Mouse (Mus musculus): ENCODE results near the gene Mta1.

Gene Mta1

DNA sequence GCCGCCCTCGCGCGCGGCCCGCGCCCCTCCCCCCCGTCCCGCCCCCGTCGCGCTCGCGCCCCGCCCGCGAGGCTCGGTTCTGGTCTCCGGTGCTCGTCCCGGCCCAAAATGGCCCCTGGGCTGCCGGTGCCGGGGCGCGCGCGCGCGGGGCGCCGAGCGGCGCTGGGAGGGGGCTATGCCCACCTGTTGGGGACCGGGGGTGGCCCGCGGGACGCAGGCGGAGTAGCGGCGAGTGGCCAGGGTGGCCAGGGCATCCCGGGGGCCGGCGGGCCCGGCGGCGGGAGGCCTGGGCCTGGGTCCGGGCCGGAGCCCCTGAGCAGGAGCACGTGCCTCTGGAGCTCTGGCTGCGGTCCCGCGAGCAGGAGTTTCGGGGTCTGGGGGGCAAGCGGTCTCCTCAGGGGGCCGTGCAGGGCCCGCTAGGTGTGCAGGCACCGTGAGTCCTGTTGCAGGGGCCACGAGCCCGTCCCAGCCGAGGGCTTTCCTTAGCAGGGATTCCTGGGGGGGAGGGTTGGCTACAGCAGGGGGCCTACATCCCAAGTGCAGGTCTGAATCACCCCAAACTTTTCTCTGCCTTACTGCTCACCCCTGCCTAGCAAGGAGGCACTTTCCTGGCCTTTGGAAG is 563 bp downstream of the Mta1 start:
- DNase-seq, result peak; percentile 95

DNA sequence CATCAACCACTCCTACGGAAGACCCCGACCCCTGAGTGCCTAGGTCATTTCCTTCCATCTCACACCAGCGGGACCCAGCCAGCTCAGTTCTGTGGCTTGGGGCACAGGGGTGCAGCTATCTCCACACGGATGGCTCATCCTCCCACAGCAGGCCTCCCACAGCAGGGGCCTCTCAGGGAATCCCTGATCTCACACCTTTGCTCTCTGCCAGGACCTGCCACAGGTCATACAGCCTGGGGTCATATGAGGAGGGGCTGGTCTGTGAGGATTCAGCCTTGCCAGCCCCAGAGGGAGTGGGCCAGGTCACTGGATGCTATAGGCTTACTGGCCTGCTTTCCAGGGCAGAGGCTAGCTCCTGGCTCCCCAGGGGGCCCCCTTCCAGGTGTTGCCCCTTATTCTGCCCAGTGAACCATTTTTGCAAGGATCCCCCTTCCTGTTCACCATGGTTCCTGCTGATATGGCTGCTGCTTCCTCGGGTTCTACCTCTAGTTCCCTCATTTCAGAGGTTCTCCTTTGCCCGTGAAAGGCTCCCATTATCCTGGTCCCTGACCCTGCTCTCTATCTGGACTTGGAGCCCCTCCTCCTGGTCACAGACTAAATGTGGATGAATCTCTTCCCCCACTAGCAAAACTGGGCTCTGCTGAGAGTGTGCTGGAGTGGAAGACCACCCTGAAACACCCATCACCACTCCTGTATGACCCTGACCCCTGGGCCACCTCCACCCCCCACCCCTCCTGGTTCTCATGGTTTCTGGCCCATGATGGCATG is 1.6 kb downstream of the Mta1 start:
- peak; percentile 92 for DNase-seq

DNA sequence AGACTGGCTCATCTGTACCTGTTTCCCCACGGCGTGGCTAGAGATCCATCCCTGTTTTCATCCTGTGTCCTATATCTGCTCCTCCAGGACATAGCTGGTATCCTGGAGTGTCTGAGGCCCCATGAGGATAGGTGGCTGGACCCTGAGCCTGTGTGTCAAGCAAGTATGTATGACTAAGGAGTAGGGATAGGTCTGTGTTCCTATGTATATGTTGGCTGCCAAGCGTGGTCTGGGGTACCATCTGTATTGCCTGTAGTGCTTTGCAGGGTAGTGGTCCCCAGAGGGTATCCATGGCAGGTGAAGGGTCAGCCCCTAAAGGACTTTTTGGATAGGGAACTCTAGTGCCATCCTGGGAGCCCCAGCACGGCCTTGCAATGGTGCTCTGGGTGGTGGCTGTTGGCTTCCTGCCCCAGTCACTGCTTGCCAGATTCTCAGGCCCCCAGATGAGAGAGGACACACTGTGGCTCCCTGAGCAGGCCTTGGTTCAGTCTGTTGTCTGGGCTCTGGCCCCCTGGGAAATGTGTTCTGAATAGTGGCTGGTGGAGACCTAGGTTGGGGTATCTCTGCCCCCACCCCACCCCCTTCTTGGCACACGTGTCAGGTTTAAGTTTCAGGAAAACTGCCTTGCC is 2.5 kb downstream of the Mta1 start:
- DNase-seq, result peak; percentile 96

DNA sequence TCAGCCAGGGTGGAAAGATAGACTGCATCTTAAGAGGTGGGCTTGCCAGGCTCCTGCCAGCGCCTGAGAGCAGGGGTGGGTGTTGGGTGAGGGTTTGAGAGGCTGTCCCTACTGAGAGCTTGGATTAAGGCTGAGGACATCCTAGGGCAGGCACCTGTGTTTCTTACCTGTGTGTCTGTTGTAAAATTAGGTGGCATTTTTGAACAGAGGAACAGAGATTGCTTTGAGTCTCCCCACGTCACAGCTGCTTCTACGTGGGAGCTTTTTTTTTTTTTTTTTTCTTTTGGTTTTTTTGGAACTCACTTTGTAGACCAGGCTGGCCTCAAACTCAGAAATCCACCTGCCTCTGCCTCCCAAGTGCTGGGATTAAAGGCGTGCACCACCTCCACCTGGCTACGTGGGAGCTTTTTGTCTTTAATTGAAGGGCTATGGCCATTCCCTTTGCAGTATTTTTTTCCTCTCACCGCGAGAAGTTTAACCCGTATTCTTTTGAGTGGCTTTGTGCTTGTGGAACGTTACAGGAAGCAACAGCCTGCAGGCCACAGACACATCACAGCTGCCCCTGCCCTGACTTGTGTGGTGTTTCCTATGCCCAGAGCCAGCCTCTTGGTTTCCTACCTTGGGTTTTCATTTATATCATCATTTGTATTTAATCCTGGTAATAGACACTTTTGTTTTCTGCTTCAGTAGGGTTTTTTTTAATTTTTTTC is 3.3 kb downstream of the Mta1 start:
- no peak for DNase-seq

DNA sequence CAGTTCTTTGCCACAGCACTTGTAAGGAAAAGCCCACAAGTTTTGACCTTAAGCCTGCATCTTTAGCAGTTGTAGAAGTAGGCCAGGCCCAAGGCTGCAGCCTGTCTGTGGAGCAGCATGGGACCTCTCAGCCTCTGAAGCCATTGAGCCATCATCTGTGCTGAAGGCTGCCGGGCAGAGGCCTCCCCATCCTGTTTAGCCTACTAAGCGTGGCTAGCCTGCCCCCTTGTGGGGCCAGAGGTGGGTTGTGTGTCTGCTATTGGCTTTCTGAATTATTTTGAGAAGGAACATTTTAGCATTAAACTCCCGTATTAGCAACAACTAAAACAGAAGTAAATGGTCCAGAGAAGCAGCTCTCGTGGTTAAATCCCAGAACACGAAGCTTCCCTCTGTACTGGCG is 4.4 kb downstream of the Mta1 start:
- peak; percentile 95 for DNase-seq

DNA sequence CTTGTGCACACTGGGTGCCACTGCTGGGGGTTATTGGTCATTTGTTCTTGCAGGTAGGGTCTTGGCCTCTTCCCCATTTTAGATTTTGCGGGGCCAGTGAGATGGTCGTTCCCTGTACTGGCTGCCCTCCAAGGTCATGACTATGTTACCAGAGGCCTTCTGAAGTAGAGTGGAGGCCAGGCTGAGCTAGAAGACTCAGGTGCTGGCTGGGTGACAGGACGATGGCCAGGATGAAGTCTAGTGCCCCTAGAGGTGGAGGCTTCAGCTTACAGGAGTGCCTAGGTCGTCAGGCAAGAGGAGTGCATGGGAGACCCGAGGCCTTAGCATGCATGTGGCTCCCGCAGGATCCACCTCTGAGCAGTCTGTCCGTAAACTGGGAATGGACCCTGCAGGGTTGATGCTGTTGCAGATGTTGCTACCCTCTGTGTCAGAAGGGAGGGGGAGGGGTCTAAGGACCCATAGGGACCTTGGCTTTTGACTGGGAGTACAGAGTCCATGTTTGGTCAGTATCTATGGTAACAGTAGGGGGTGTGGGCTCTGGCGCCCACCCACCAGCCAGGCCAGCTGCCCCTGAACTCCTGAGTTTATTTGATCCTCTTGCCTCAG is 5.9 kb downstream of the Mta1 start:
- DNase-seq, result peak; percentile 91

DNA sequence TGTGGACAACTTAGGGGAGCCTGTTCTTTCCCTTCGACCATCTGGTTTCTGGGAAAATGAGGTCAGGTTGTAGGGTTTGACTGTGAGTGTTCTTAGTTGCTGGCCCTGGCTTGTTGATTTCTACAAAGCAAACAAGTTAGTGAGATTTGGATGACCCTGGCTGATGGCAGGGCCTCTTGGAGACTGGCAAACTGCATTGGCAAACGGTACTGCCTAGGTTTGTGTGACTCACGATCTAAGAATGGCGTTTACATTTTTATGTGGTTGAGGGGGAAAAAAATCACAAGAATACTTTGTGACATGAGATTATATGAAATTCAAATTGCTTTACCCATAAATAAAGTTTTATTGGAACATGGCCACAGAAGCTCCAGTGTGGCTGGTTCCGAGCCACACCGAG is 8.3 kb downstream of the Mta1 start:
- DNase-seq, result no peak

DNA sequence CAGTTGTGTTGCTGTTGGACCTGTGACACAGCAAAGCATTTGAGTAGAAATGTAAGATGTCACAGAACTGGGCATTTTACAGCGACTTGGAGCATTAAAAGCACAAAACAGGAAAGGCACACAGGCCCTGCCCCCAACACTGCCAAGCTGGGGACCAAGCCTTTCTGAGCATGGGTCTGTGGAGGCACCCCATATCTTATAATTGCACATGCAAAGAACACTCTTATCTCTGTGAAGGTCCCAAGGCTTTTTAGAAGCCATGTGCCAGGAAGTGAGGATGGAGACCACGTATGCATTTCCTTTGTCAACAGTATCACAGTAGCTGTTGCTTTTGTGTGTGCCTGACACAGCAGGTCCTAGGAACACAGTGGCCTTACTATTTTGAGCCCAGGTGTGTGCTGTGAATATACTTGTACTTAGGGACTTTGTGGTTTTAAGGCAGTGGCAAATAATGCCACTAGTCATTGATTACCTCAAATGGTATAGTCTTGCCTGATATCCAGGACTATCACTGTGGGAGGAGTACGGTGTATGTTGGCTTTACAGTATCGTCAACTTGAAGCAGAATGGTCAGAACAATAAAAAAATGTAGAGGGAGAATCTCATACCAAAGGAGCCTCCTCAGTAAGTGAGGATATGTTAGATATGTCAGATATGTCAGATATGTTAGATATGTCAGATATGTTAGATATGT is 9.5 kb downstream of the Mta1 start:
- no peak for DNase-seq

DNA sequence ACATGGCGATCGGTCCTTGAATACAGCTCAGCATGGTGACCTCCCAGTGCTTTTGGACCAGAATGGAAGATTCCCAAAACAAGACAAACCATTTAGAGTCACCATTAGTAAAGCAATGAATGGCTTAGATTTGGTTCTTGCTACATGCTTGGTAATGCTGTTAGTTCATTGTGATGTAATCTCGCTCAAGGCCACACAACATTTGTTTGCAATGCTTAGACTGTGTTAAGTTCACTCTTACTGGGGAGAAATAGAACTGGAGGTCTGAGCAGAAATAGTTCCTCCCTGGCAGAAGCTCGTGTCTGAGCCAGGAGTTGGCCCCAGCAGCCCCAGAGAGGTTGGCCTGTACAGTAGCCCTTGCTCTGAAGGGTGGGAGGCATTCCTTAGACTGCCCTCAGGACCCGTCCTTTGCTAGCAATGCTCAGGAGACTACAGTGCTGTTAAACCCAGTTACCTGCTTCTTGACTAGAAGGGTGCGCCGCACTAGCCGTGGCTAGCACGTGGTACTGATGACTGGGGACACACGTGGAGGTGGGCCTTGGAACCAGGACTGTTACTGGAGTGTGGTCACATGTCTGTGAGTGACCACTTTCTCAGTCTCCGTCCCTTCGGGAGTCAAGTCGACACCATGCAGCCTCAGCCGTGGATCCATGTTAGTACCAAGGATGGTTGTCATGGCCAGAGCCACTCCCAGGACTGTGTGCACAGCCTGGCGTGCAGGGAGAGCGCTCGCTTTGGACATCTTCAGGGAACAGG is 10.6 kb downstream of the Mta1 start:
- DNase-seq, result no peak

DNA sequence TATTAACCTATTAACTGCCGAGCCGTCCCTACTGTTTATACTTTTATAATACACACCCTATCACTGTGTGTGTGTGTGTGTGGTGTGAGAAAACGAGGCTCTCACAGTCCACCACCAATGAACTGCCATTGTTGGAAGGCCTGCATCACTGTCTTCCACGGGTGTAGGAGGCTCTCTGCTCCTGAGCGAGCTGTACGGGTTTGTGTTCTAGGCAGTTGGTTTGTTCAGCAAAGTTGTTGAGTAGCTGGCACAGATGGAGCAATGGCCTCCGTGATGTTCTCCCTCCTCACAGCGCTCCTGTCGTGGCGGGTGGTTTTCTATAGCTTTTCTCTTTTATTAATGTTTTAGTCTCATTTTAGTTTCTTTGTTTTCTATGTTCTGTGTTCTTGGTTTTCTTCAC is 11.7 kb downstream of the Mta1 start:
- no peak for DNase-seq

DNA sequence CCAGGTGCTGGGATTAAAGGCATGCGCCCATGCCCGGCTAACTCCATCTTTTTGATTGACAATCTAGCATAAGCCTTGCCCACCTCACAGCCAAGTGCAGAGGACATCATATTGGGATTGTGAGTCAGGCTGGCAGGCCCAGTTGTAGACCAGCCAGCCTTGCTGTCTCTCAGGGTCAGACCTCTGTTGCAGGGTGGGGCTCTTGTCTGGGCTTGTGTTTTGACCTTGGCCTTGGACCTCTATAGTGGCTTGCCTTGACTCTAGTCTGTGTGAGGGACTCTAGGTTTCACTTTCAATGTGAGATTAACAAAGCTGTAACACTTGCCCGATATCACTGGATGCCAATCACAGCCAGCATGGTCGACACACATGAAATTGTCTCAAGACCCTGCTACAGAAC is 16.1 kb downstream of the Mta1 start:
- no peak for DNase-seq

DNA sequence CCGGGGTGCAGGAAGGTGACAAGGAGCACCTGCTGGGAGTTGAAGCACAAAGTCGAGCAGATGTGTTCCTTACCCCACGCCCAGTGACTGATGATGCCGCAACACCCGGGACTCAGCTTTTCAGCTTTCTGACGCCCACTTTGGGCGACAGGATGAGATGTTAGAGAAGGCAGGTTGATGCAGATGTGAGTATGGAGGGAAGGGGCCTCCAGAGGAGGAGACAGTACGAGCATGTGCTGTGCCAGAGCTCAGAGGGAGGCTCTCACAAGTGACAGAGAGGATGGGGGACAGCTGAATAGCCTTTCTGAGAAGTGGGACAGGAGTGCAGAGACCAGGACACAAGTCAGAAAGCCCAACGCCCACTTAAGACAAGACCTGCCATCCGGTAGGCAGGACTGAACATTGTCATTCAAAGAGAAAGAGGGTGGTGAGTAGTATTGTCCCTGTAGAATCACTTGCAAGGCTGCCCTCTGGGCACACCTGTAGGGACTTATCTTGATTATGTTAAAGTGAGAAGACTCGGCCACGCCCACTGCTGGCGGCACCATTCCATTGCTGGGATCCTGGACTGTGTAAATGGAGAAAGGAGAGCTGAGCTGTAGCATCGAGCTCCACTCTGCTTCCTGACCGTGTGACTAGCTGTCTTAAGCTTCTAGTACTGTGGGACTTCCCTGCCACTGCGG is 16.9 kb downstream of the Mta1 start:
- DNase-seq, result no peak

DNA sequence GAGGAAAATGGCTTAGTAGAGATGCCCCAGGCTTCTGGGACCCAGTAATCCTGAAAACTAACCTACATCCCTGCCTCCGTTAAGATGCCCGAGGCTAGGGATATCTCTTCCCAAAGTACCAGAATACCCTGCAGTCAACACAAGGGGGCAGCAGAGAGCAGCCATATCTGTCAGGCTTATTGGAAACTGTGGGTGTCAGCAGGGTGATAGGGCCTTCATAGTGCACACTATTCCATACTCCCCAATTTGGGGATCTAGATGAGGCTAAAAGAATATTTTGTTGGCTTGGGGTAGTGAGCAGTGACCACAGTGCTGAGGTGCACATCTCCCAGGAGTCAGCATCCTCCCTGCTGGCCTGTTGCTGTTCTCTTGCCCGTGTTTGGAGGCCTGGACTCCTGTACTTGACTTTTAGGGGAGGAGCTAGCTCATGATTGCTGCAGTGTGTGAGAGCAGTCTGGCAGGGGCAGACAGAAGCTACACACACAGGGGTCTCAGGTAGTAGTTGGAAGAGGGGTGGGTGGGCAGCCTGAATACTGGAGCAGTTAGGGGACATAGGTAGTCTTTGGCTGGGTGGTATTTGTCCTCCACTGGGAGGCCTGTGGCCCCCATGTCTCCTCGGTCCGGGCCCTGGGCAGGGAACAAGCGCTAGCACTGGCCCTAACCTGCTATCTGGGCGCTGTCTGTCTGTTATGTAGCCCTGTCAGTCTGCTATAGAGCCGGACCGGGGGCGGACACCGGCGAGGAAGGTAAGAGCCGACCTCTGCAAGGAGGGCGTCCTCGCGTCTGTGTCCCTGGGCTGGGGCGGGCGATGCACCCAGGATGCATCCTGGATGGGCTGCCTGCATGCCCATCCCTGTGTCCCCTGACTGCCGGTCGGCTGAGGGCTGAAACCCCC is 21.7 kb downstream of the Mta1 start:
- peak; percentile 97 for DNase-seq

DNA sequence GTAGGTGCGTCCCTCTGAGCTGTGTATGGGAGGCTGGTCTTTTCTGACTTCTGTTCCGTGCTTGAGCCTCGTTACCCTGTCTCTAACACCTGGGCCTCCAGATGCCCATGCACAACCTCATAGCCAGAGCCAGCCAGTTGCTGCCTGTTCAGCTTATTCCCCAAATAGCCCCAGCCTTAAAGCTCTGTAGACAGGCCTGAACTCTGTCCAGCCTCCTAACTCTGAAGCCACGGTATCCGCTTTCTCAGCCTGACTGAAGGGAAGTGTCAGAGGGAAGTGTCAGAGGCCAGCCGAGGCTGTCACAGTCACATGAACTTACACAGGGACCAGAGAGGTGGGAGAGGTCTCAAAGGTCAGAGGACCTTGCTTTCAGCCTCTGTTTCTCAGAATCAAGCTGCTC is 26.6 kb downstream of the Mta1 start:
- peak; percentile 92 for DNase-seq

DNA sequence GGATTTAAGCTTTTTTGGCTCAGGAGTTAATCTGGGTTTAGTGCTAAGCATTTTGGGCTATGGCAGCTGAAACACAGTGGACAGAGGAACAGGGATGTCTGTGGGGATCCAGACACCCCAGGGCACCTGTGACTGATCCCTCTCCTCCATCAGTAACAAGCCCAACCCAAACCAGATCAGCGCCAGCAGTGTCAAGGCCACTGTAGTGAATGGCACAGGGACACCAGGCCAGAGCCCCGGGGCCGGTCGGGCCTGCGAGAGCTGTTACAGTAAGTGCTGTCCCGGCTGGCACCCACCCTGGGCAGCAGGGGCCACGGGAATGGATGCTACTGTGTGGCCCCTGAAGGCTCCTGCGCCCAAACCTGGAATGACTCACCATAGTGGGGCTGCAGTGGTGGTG is 32.7 kb downstream of the Mta1 start:
- DNase-seq, result peak; percentile 91

DNA sequence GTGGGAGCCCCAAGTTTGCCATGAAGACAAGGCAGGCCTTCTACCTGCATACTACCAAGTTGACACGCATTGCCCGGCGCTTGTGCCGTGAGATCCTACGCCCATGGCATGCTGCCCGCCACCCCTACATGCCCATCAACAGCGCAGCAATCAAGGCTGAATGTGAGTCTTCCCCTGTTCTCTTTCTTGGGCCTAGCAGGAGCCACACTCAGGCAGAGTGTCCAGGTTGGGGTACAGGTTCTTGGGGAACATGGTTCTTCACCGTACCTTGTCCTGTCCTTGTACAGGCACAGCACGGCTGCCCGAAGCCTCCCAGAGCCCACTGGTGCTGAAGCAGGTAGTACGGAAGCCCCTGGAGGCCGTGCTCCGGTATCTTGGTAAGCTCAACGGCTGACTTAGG is 33.5 kb downstream of the Mta1 start:
- DNase-seq, result peak; percentile 92

DNA sequence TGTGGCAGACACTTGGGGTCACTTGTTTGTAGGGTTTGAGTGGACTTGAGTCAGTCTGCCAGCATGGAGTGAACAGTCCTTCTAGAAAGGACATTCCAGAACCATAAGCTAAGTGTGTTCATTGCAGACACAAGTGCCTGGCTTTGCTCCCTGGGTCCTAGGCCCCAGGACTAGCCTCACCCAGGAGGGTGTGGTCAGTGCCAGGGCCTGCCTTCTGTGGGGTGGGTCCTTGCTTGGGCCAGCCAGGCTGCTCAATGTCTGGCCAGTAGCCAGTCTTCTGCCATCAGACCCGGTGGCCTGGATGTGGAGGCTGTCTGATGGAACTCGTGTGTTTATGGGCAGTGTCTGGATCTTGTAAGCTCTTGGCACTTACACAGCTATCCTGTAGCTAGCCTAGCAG is 34.5 kb downstream of the Mta1 start:
- DNase-seq, result peak; percentile 100

DNA sequence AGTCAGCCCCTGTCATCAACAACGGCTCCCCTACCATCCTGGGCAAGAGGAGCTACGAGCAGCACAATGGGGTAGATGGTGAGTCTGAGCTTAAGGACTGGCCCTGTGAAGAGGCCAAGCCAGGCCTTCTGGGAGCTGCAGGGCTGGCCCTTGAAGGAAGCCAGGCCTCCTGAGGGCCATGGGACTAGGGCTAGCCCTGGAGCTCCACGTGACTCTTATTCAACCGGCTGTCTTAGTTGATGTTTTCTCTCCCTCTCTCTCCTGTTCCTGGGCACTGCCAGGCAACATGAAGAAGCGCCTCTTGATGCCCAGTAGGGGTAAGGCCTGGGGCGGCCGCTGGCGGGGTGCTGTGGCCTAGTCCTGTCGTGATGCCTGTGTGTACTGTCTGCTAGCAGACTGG is 35.2 kb downstream of the Mta1 start:
- DNase-seq, result peak; percentile 97

DNA sequence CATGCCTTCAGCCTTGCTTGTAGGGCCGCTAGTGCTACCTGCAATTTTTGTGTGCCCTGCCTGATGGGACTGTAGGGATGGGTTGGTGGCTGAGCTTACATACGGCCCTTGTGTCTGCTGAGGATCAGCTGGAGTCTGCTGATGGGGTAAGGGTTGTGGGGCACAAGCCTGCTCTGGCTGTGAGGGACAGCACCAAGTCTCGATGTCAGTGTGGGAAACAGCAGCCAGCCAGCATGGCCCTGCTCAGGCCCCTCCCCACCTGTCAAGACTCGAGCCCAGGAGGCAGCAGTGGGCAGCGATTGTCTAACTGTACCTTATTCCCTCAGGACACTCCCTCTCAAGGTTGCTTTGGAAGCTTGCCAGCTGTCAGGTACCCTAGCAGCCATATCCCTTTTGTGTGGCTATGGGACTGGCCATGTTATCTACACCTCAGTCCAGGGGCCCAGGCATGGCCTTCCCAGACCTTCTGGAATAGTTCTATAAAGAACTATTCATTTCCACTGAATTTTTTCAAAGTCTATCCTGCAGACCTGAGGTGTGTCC is 35.9 kb downstream of the Mta1 start:
- peak; percentile 94 for DNase-seq

DNA sequence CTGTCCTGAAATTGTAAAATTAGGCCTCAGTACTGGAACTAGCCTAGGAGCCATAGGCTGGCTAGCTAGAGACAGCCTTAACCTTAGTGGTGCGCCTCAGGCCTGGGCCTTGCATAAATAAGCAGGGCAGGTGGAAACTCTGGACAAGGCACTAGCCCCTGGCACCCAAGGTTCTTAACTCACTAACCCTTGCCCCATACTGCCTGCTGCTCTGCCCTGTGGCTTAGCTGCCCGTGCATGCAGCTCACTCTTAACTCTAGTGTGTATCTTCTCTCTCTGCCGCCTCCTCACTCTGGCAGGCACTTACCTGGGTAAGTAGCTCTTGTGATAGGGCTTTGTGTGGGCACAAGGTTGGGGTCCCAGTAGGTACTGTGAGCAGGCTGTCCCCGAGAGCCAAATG is 36.4 kb downstream of the Mta1 start:
- DNase-seq, result peak; percentile 91

All from heart, adult 11 months (tissue).